Mouse (Mus musculus) left cerebral cortex, postnatal 36 days (tissue): ENCODE data around the gene Trim46. TPM values are rescaled to one million over a fixed set of nuclear protein-coding genes. Genes with fewer than 3 reads are reported as not detected.
A peak's percentile ranks its signal among the peaks of the same experiment; 100 is the strongest.
"Not testable (repeated sequence)": the region's sequence is repeated elsewhere in the genome, so short reads cannot be mapped to it uniquely, and the experiment has no call there.

Source experiments
- DNase-seq, 2 experiments: peaks; one replicate each; pipeline ENCODE4 v3.0.0; 2021 to 2022; ENCODE audit warnings: low spot score in 2 of 2, mixed read lengths in 1 of 2
- intact Hi-C: fragments of 180-260 bp; cut with DNase I; formaldehyde crosslinking; loops from one replicate; pipeline ENCODE4 v1.15.1; 2025
- total RNA-seq, 2 experiments: library from RNA; stranded (reverse); gene quantifications; 2 replicates each; pipeline ENCODE4 v1.2.3; 2021

The Trim46 gene
- total RNA-seq, 2 experiments from 2014 or later, result 74.4 to 88.7 TPM

- no peak for DNase-seq
- intact Hi-C loops, result no loop called here
Measured at GRCm38 (mm10) chr3:89219546-89219945, 26.6 kb downstream of the Trim46 start.

GRCm38 (mm10) chr3:89218271-89218670 lies 27.8 kb downstream of the Trim46 start:
- no peak for DNase-seq
- intact Hi-C loops, result no loop called here

GRCm38 (mm10) chr3:89216407-89216806 lies 29.7 kb downstream of the Trim46 start:
- DNase-seq, intact Hi-C loops: not testable (repeated sequence)

GRCm38 (mm10) chr3:89215853-89216252 lies 30.3 kb downstream of the Trim46 start:
- DNase-seq, result peak; percentile 75 to 83
- intact Hi-C loops, result no loop called here

GRCm38 (mm10) chr3:89214681-89215411 lies 31.3 kb downstream of the Trim46 start, which contains the start of gene Thbs3:
Thbs3 (plus strand) TSS chr3:89215180.
- intact Hi-C loops, result loop anchor here (5.0 kb wide), 1 partner anchor 123 kb away; the partner anchor contains the start of gene Rusc1
- no peak for DNase-seq

- intact Hi-C loops, result loop anchor here (5.0 kb wide), 1 partner anchor 122 kb away; the partner anchor contains the start of gene Rusc1
- DNase-seq, result peak; percentile 92 to 93
Measured at GRCm38 (mm10) chr3:89213803-89214530, 32.1 kb downstream of the Trim46 start.

GRCm38 (mm10) chr3:89210731-89211130 lies 35.4 kb downstream of the Trim46 start:
- intact Hi-C loops, result loop anchor here (5.0 kb wide), 1 partner anchor 118 kb away; the partner anchor contains the start of gene Rusc1

GRCm38 (mm10) chr3:89210162-89210561 lies 35.9 kb downstream of the Trim46 start:
- intact Hi-C loops, result loop anchor here (5.0 kb wide), 1 partner anchor 118 kb away; the partner anchor contains the start of gene Rusc1
- DNase-seq, result no peak

More at GRCm38 (mm10) chr3:89210731-89211130, 35.4 kb downstream of the Trim46 start:
- no peak for DNase-seq

- intact Hi-C loops, result loop anchor here (5.0 kb wide), 1 partner anchor 117 kb away; the partner anchor contains the start of gene Rusc1
- no peak for DNase-seq
Measured at GRCm38 (mm10) chr3:89209731-89210130, 36.4 kb downstream of the Trim46 start.

GRCm38 (mm10) chr3:89208736-89209135 lies 37.4 kb downstream of the Trim46 start:
- intact Hi-C loops, result no loop called here
- DNase-seq, result no peak

- DNase-seq, result no peak
- intact Hi-C loops, result no loop called here
Measured at GRCm38 (mm10) chr3:89208075-89208657, 37.9 kb downstream of the Trim46 start.

GRCm38 (mm10) chr3:89206695-89207094 lies 39.4 kb downstream of the Trim46 start:
- intact Hi-C loops, result no loop called here
- no peak for DNase-seq

- intact Hi-C loops, result no loop called here
Measured at GRCm38 (mm10) chr3:89206079-89206478, 40.0 kb downstream of the Trim46 start.

GRCm38 (mm10) chr3:89203142-89203514 lies 43.0 kb downstream of the Trim46 start:
- intact Hi-C loops, result no loop called here
- no peak for DNase-seq

More at GRCm38 (mm10) chr3:89206079-89206478, 40.0 kb downstream of the Trim46 start:
- DNase-seq, result no peak

- DNase-seq, result peak; percentile 78 to 84
- intact Hi-C loops, result no loop called here
Measured at GRCm38 (mm10) chr3:89202253-89203141, 43.6 kb downstream of the Trim46 start, which contains the start of gene Gba. Gba (plus strand) TSS chr3:89202928.

- intact Hi-C loops, result loop anchor here (5.0 kb wide), 1 partner anchor 42 kb away; no protein-coding TSS in a partner anchor
- no peak for DNase-seq
Measured at GRCm38 (mm10) chr3:89199839-89200238, 46.3 kb downstream of the Trim46 start.

GRCm38 (mm10) chr3:89195979-89196877 lies 49.9 kb downstream of the Trim46 start:
- intact Hi-C loops, result loop anchor here (5.0 kb wide), 1 partner anchor 46 kb away; no protein-coding TSS in a partner anchor
- peak; percentile 83 for DNase-seq

GRCm38 (mm10) chr3:89193853-89194252 lies 52.3 kb downstream of the Trim46 start:
- DNase-seq, result no peak
- intact Hi-C loops, result no loop called here
